Mouse (Mus musculus) urinary bladder, postnatal 0 days (tissue): ENCODE results near the gene Olfr655. TPM values are rescaled to one million over a fixed set of nuclear protein-coding genes. Genes with fewer than 3 reads are reported as not detected.

Source experiments
- polyA plus RNA-seq: library from polyadenylated mRNA; unstranded; fragments of >200 nt; fragmentation: Nextera tagmentation; extraction: Ambion mirVana; gene quantifications from 2 replicates; pipeline ENCODE4 v1.2.1, GENCODE M21; 2015

Olfr655 gene
- not detected in 2 replicates for polyA plus RNA-seq

GRCm38 (mm10) chr7:104601679-104602078 is at the start of gene Olfr655:
TSS of gene Olfr655 (minus strand) at chr7:104601779.

GRCm38 (mm10) chr7:104646841-104647482 is 45.4 kb upstream of the Olfr655 start, which contains the start of gene Olfr658:
TSS of gene Olfr658 (minus strand) at chr7:104647305.

GRCm38 (mm10) chr7:104624494-104624893 is 22.9 kb upstream of the Olfr655 start, which contains the start of gene Olfr657:
TSS of gene Olfr657 (plus strand) at chr7:104624794.

GRCm38 (mm10) chr7:104613655-104614054 is 12.1 kb upstream of the Olfr655 start, which contains the start of gene Olfr656:
TSS of gene Olfr656 (plus strand) at chr7:104613955.

GRCm38 (mm10) chr7:104586725-104587124 is 14.9 kb downstream of the Olfr655 start, which contains the start of gene Olfr654:
TSS of gene Olfr654 (plus strand) at chr7:104587025.

GRCm38 (mm10) chr7:104577014-104577413 is 24.6 kb downstream of the Olfr655 start, which contains the start of gene Olfr653:
TSS of gene Olfr653 (plus strand) at chr7:104577314.

GRCm38 (mm10) chr7:104560601-104561000 is 41.0 kb downstream of the Olfr655 start, which contains the start of gene Olfr652:
TSS of gene Olfr652 (plus strand) at chr7:104560901.

GRCm38 (mm10) chr7:104549833-104550232 is 51.7 kb downstream of the Olfr655 start, which contains the start of gene Olfr651:
TSS of gene Olfr651 (plus strand) at chr7:104550133.

Other genes starting within 250 kb of the Olfr655 start
- gene Trim12c, start 248.4 kb downstream of the Olfr655 start, polyA plus RNA-seq: 2.0 and 2.2 TPM in 2 replicates
- 0.14 and 0.67 TPM in 2 replicates for gene Trim30b, start 231.9 kb downstream of the Olfr655 start, polyA plus RNA-seq
- gene Trim30c, start 200.9 kb downstream of the Olfr655 start, polyA plus RNA-seq: 0.33 and 0.45 TPM in 2 replicates
- 2.1 and 3.0 TPM in 2 replicates for gene Trim30a, start 136.6 kb downstream of the Olfr655 start, polyA plus RNA-seq
- 2.0 and 2.2 TPM in 2 replicates for gene Trim30d, start 93.9 kb downstream of the Olfr655 start, polyA plus RNA-seq
- gene Olfr651, start 51.6 kb downstream of the Olfr655 start, polyA plus RNA-seq: not detected in 2 replicates
- not detected in 2 replicates for gene Olfr652, start 40.9 kb downstream of the Olfr655 start, polyA plus RNA-seq
- gene Olfr653, start 24.5 kb downstream of the Olfr655 start, polyA plus RNA-seq: not detected in 2 replicates
- gene Olfr654, start 14.8 kb downstream of the Olfr655 start, polyA plus RNA-seq: not detected in 2 replicates
- gene Olfr656, start 12.2 kb upstream of the Olfr655 start, polyA plus RNA-seq: not detected in 2 replicates
- not detected in 2 replicates for gene Olfr657, start 23.0 kb upstream of the Olfr655 start, polyA plus RNA-seq
- not detected in 2 replicates for gene Olfr658, start 45.5 kb upstream of the Olfr655 start, polyA plus RNA-seq
- gene Olfr659, start 65.0 kb upstream of the Olfr655 start, polyA plus RNA-seq: not detected in 2 replicates
- gene Olfr661, start 84.7 kb upstream of the Olfr655 start, polyA plus RNA-seq: not detected in 2 replicates
- gene Usp17le, start 175.7 kb upstream of the Olfr655 start, polyA plus RNA-seq: not detected in 2 replicates
- gene Usp17lb, start 240.8 kb upstream of the Olfr655 start, polyA plus RNA-seq: not detected in 2 replicates